Mouse (Mus musculus) bone marrow macrophage, adult 2 months (primary cell): Measurements from ENCODE around the gene Cdh4.

Source experiments
- CTCF ChIP-seq: IDR thresholded peaks from 2 replicates; pipeline ENCODE4 v1.5.1; 2012; ENCODE audit warnings: low read depth, mild to moderate bottlenecking, low read length, moderate library complexity
- POLR2A ChIP-seq: IDR thresholded peaks from 2 replicates; pipeline ENCODE4 v1.6.1; 2012; ENCODE audit warnings: mild to moderate bottlenecking, low read depth, low read length, borderline replicate concordance

- TF ChIP-seq CTCF: no peak
- no peak for TF ChIP-seq POLR2A
These were observed 207.9 kb downstream of the Cdh4 start for GRCm38 (mm10) chr2:179650168-179650567.
